Mouse (Mus musculus): ENCODE results near the gene Trmt112.

The Trmt112 gene

GRCm38 (mm10) chr19:6943709-6944108 is 34.2 kb downstream of the Trmt112 start:
- intact Hi-C loops (cut with DNase I), result loop anchor here (5.0 kb wide), 1 partner anchor 34 kb away; the partner anchor contains the start of gene Plcb3

- intact Hi-C loops (cut with DNase I), result no loop called here
Observed at GRCm38 (mm10) chr19:6947742-6948141, 38.2 kb downstream of the Trmt112 start.

GRCm38 (mm10) chr19:6948186-6948585 is 38.7 kb downstream of the Trmt112 start:
- intact Hi-C loops (cut with DNase I), result no loop called here

- intact Hi-C loops (cut with DNase I), result no loop called here
Observed at GRCm38 (mm10) chr19:6949532-6949931, 40.0 kb downstream of the Trmt112 start.

GRCm38 (mm10) chr19:6949951-6950350 is 40.5 kb downstream of the Trmt112 start:
- intact Hi-C loops (cut with DNase I), result no loop called here

- intact Hi-C loops (cut with DNase I), result no loop called here
Observed at GRCm38 (mm10) chr19:6950613-6951153, 41.2 kb downstream of the Trmt112 start.

GRCm38 (mm10) chr19:6951381-6951968 is 42.0 kb downstream of the Trmt112 start:
- intact Hi-C loops (cut with DNase I), result no loop called here

GRCm38 (mm10) chr19:6951994-6952711 is 42.7 kb downstream of the Trmt112 start:
- intact Hi-C loops (cut with DNase I), result no loop called here

- intact Hi-C loops (cut with DNase I), result no loop called here
Observed at GRCm38 (mm10) chr19:6952712-6953037, 43.2 kb downstream of the Trmt112 start.

- intact Hi-C loops (cut with DNase I), result no loop called here
Observed at GRCm38 (mm10) chr19:6954046-6954445, 44.5 kb downstream of the Trmt112 start.

- intact Hi-C loops (cut with DNase I), result no loop called here
Observed at GRCm38 (mm10) chr19:6955424-6955823, 45.9 kb downstream of the Trmt112 start.

- intact Hi-C loops (cut with DNase I), result no loop called here
Observed at GRCm38 (mm10) chr19:6956461-6956860, 47.0 kb downstream of the Trmt112 start.

Small RNAs within 50 kb of the gene (microRNA-seq; reads per million reads assigned to microRNA genes)
- 0.92 to 0.99 reads per million in 2 experiments for gene Mir6990
